Mouse (Mus musculus) liver, postnatal 0 days (tissue): ENCODE results near the gene Gtpbp1. TPM values are rescaled to one million over a fixed set of nuclear protein-coding genes. Genes with fewer than 3 reads are reported as not detected.

Experiments used
- ATAC-seq: fragments of 200-750 bp; cut with Nextera tagmentation; 2 replicates; pipeline ENCODE4 v1.8.0; 2017; ENCODE audit warnings: mild to moderate bottlenecking, moderate library complexity
- DNase-seq: peaks from one replicate; pipeline ENCODE4 v3.0.0-alpha.2; 2016
- H3K27ac ChIP-seq: fragments of 300-500 bp; sonication (generic); 2 replicates; pipeline ENCODE4 v1.5.1; 2014; ENCODE audit warnings: antibody characterized with exemption, moderate library complexity, mild to moderate bottlenecking, low read depth
- H3K27me3 ChIP-seq: fragments of 300-500 bp; sonication (generic); 2 replicates; pipeline ENCODE4 v1.6.1; 2014; ENCODE audit warnings: low read length, control low read depth, mixed read lengths; ENCODE audit not compliant: insufficient read depth
- H3K36me3 ChIP-seq: fragments of 300-500 bp; sonication (generic); replicated peaks from 2 replicates; pipeline ENCODE4 v1.6.1; 2014; ENCODE audit warnings: mild to moderate bottlenecking, control low read depth, low read length, moderate library complexity, mixed read lengths; ENCODE audit not compliant: insufficient read depth
- H3K4me1 ChIP-seq: fragments of 300-500 bp; sonication (generic); 2 replicates; pipeline ENCODE4 v1.6.1; 2014; ENCODE audit warnings: antibody characterized with exemption, mild to moderate bottlenecking, control low read depth; ENCODE audit not compliant: insufficient read depth
- H3K4me2 ChIP-seq: fragments of 300-500 bp; sonication (generic); 2 replicates; pipeline ENCODE4 v1.6.1; 2014; ENCODE audit warnings: low read depth, mild to moderate bottlenecking, low read length, moderate library complexity, mixed read lengths
- H3K4me3 ChIP-seq: fragments of 300-500 bp; sonication (generic); 2 replicates; pipeline ENCODE4 v1.5.1; 2014; ENCODE audit warnings: low read depth, low read length
- H3K9ac ChIP-seq: fragments of 300-500 bp; sonication (generic); replicated peaks from 2 replicates; pipeline ENCODE4 v1.6.1; 2014; ENCODE audit warnings: mild to moderate bottlenecking, moderate library complexity
- H3K9me3 ChIP-seq: fragments of 300-500 bp; sonication (generic); 2 replicates; pipeline ENCODE4 v1.6.1; 2016; ENCODE audit warnings: mild to moderate bottlenecking, control low read depth, low read length, mixed read lengths
- CTCF ChIP-seq: sonication (generic); IDR thresholded peaks from 2 replicates; pipeline ENCODE4 v1.5.1; 2016; ENCODE audit warnings: antibody characterized with exemption, low read depth
- EP300 ChIP-seq: IDR thresholded peaks from 2 replicates; pipeline ENCODE4 v1.6.1; 2016; ENCODE audit warnings: antibody characterized with exemption, low read depth, mild to moderate bottlenecking
- WGBS: fragments of 180-500 bp; shearing (Covaris S2); extraction: QIAGEN DNeasy Blood & Tissue Kit; methylation state at CpG from one replicate; pipeline ENCODE4 v1.1.7; 2014; ENCODE audit not compliant: insufficient replicate concordance; 5-methylcytosine and 5-hydroxymethylcytosine counted together
- polyA plus RNA-seq: library from polyadenylated mRNA; unstranded; fragments of >200 nt; fragmentation: Nextera tagmentation; extraction: Ambion mirVana; gene quantifications from 2 replicates; pipeline ENCODE4 v1.2.1, GENCODE M21; 2015

The Gtpbp1 gene
- polyA plus RNA-seq, 1 experiment from 2014 or later: 16.8 TPM

DNA sequence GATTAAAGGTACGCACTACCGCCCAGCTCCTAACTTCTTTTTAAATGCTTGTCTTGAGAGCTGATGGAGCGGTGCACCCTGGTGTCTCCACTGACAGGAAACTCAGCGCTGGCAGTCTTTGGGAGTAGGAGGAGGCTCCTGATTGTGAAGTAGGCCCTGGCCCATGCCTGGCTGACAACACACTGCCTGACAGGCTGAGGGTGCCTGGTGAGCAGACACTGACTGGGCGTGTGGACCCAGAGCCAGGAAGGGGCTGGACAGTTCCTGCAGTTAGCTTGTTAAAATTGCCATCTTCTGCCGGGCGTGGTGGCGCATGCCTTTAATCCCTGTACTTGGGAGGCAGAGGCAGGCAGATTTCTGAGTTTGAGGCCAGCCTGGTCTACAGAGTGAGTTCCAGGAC, 59.6 kb downstream of the Gtpbp1 start:
- 79% methylated on average over 8 of the region's 8 CpGs for WGBS

DNA sequence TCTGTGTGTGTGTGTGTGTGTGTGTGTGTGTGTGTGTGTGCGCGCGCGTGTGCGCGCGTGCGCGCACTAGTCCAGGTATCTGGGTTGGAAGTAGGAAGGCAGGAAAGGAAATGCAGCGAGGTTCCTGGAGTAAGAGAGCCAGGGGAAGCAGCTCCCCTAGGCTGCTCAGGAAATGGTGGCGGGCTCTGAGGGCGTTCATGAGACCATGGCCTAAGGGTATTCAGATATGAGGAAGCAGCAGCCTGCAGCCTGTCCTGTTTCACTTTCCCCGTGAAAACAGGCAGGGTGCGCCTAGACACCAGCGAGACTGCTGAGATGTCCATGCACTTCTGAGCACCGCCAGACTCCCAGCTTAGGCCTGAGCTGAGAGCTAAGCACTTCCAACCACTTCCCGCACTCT, 61.1 kb downstream of the Gtpbp1 start:
- Histone ChIP-seq H3K4me2 (0 out of 2 replicates have a peak overlapping the region, but pooled peaks have one; percentile 3), H3K27me3 (no peaks in the 10 kb centered on the region), H3K9ac (no peak overlapping the region), H3K36me3 (no peaks in the 10 kb centered on the region), H3K4me1 (peaks cover 12% of the 10 kb centered on the region), H3K9me3 (no peaks in the 10 kb centered on the region), H3K27ac (peak overlapping the region; percentile 55), H3K4me3 (no peak overlapping the region)
- ATAC-seq: peak; percentile 22; the same call in 1 of the 2 replicates
- 55% methylated on average over 17 of the region's 17 CpGs for WGBS
- DNase-seq: no peak
- TF ChIP-seq EP300 (no peak), CTCF (no peak)

More for the DNA sequence above, 59.6 kb downstream of the Gtpbp1 start:
- Histone ChIP-seq H3K4me2 (no peak overlapping the region), H3K4me3 (no peak overlapping the region), H3K9me3 (no peaks in the 10 kb centered on the region), H3K4me1 (peaks cover 5% of the 10 kb centered on the region), H3K36me3 (no peaks in the 10 kb centered on the region), H3K9ac (no peak overlapping the region), H3K27ac (no peak overlapping the region), H3K27me3 (no peaks in the 10 kb centered on the region)
- ATAC-seq (no peak), DNase-seq (no peak)
- TF ChIP-seq EP300 (no peak), CTCF (no peak)

DNA sequence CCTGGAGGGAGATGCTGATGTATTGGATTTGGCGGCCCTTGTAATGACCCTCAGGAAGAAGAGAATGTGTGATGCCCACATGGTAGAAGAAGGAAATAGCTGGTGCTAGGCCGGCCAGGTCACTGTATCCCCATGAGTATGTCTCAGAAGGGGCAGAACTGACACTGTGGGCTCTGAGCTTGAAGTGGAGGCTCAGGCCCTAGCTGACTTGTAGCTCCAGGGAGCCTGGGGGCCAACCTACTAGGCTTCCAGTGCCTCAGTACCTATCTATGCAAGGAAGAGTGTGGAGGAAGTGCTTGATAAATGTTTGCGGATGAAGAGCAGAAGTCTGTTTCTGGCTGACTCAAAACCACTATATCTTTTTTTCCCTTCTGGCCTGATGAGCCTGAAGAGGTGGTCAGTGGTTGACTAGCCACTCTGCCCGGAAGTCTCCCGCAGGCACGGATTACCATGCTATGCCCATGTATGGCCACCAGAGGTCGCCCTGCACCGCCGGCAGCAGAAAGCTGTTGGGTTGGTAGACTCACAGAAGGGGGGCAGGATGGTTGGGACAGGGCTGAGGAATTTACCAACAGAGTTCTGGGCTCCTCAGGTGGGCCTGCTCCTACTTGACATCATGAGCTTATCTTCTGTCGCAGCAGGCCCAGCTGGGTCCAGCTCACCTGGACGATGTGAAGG, 62.2 kb downstream of the Gtpbp1 start:
- Histone ChIP-seq H3K27ac (no peak overlapping the region), H3K27me3 (no peaks in the 10 kb centered on the region), H3K9ac (no peak overlapping the region), H3K4me3 (no peak overlapping the region), H3K4me2 (no peak overlapping the region), H3K4me1 (peaks cover 15% of the 10 kb centered on the region), H3K36me3 (no peaks in the 10 kb centered on the region), H3K9me3 (no peaks in the 10 kb centered on the region)
- DNase-seq (peak; percentile 79), ATAC-seq (peak; percentile 57)
- peak; percentile 99 for TF ChIP-seq CTCF
- TF ChIP-seq EP300: no peak
- 22% methylated on average over 11 of the region's 11 CpGs for WGBS

DNA sequence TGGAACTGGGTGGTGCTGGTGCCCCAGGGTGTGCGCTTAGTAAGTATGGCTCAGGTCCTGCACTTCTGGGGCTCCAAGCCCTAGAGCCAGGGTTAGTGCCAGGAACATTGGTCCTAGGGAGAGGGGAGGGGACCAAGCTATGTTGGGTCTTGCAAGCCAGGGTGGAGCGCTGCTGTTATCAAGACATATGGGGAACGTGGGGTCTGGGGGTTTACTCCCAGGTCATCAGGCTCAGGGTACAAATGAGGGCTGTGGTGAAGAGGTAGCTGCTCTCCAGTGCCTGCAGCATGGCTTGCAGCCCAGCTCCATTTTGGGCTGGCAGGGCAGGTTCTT, 62.7 kb downstream of the Gtpbp1 start:
- H3K9me3 ChIP-seq: no peaks in the 10 kb centered on the region
- H3K27ac ChIP-seq: no peak overlapping the region
- no peak overlapping the region for H3K4me3 ChIP-seq
- ATAC-seq: no peak
- no peaks in the 10 kb centered on the region for H3K36me3 ChIP-seq
- no peak for DNase-seq
- H3K27me3 ChIP-seq: no peaks in the 10 kb centered on the region
- H3K4me2 ChIP-seq: no peak overlapping the region
- no peak overlapping the region for H3K9ac ChIP-seq
- TF ChIP-seq CTCF (no peak), EP300 (no peak)
- 85% methylated on average over 3 of the region's 3 CpGs for WGBS
- peaks cover 15% of the 10 kb centered on the region for H3K4me1 ChIP-seq

DNA sequence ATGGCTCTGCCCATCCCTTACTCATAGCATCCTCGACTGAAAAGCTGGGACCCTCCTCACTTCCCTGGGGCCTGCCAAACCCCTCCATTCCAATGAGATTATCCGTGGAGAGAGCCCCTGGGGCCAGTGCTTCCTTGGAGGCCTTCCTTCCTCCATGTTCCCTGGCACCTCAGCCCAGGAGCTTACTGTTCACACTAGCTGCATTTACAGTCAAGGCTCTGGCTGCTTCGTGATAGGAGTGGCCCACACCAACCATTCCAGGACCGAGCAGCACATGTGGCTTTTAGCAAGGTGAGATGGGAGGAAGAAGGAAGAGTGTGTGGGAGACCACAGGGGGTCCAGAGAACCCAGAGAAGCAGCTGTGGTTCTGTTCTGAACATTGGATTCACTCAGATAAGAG, 63.2 kb downstream of the Gtpbp1 start:
- ATAC-seq (no peak), DNase-seq (no peak)
- Histone ChIP-seq H3K9ac (no peak overlapping the region), H3K27ac (no peak overlapping the region), H3K27me3 (no peaks in the 10 kb centered on the region), H3K4me1 (peaks cover 15% of the 10 kb centered on the region), H3K9me3 (no peaks in the 10 kb centered on the region), H3K36me3 (no peaks in the 10 kb centered on the region), H3K4me2 (no peak overlapping the region), H3K4me3 (no peak overlapping the region)
- WGBS: 57% methylated on average over 4 of the region's 4 CpGs
- TF ChIP-seq CTCF: no peak
- no peak for TF ChIP-seq EP300

DNA sequence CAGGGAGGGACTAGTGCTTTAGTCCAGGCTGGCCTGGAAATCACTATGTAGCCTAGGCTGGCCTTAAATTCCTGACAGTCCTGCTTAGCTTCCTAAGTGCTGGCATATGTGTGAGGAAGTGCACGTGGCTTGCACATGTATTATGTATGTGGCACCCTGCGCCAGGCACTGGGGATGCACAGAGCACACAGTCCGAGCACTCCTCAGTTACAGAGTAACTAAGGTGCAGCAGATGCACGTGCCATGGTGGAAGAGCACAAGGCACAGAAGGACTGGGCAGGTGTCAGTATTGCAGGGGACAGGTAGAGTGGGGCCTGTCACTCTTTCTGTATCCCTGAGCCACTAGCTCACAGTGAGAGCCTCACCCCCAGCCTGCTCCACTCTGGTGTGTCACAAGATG, 64.5 kb downstream of the Gtpbp1 start:
- 69% methylated on average over 4 of the region's 4 CpGs for WGBS
- Histone ChIP-seq H3K4me3 (no peak overlapping the region), H3K27ac (no peak overlapping the region), H3K9ac (no peak overlapping the region), H3K4me1 (peaks cover 15% of the 10 kb centered on the region), H3K9me3 (no peaks in the 10 kb centered on the region), H3K27me3 (no peaks in the 10 kb centered on the region), H3K4me2 (no peak overlapping the region), H3K36me3 (no peaks in the 10 kb centered on the region)
- DNase-seq: no peak
- ATAC-seq: no peak
- no peak for TF ChIP-seq EP300
